Mouse (Mus musculus): ENCODE results near the gene Tns1.

DNA sequence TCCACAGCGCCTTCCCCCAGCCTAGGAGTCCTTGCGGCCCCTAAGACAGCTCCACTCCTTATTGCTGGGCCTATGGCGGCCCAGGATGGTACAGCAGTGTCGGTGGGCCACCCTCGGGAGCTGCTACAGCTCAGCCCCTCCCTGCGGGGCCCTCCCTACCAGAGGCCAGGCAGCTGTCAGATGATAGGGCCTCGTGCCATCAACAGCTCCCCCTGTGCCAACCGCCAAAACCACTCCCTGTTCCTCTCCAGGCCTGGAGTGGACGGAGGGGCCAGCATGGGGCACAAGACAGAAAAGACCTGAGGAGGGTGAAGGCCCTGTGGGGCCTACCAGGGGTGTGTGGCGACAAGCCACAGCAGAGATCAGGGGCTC is 122.8 kb downstream of the Tns1 start:
- TF ChIP-seq POLR2A (IDR thresholded peaks at IDR 0.05; ENCODE audit: control insufficient read depth, extremely low read depth, insufficient read depth, low read length, poor library complexity) (no peak), CTCF (IDR thresholded peaks at IDR 0.05; ENCODE audit: borderline replicate concordance, control insufficient read depth, extremely low read depth, insufficient read depth, low read length, poor library complexity) (no peak)
